Mouse (Mus musculus) B cell, adult 67 days (primary cell): ENCODE results near the gene Il17f. TPM values are rescaled to one million over a fixed set of nuclear protein-coding genes. Genes with fewer than 3 reads are reported as not detected.

Experiments used
- total RNA-seq, 2 experiments: library from RNA; stranded (reverse); gene quantifications; 4 replicates each; pipeline ENCODE4 v1.2.4; 2023

Gene Il17f
- 1 to 10 TPM; 1.4 to 1.7 TPM for total RNA-seq

GRCm38 (mm10) chr1:20790517-20790916 lies at the start of gene Il17f:
Gene Il17f (minus strand): TSS chr1:20790617.

GRCm38 (mm10) chr1:20819771-20820605 lies 29.6 kb upstream of the Il17f start, which contains the start of gene Mcm3:
Gene Mcm3 (minus strand): TSS chr1:20820312.

GRCm38 (mm10) chr1:20730903-20731302 lies 59.5 kb downstream of the Il17f start, which contains the start of gene Il17a:
Gene Il17a (plus strand): TSS chr1:20730905.

Other genes starting within 250 kb of the Il17f start
- gene Pkhd1, start 172.6 kb downstream of the Il17f start, total RNA-seq, result not detected
- gene Il17a, start 59.7 kb downstream of the Il17f start, total RNA-seq, result not detected
- 10 to 100 TPM; 47.8 to 61.4 TPM for gene Mcm3, start 29.7 kb upstream of the Il17f start, total RNA-seq
- gene Paqr8, start 100.0 kb upstream of the Il17f start, total RNA-seq, result 1 to 10 TPM; 2.0 to 3.5 TPM
- gene Efhc1, start 161.0 kb upstream of the Il17f start, total RNA-seq, result 1 to 10 TPM in 1 of 2 experiments, under 1 TPM in 1; 0.27 to 2.1 TPM